Mouse (Mus musculus) G1E (cell line): ENCODE results near the gene Hnrnpul2. TPM values are rescaled to one million over a fixed set of nuclear protein-coding genes. Genes with fewer than 3 reads are reported as not detected.

Experiments
- ATAC-seq: 2 replicates; pipeline ENCODE4 v1.8.0; 2016; ENCODE audit warnings: mild to moderate bottlenecking; ENCODE audit not compliant: insufficient number of reproducible peaks, poor library complexity, low FRiP score, severe bottlenecking; ENCODE audit errors: extremely low read depth
- DNase-seq: peaks from one replicate; pipeline ENCODE4 v3.0.0; 2012; ENCODE audit warnings: low spot score
- H3K27me3 ChIP-seq: 2 replicates; pipeline ENCODE4 v1.6.1; 2012; ENCODE audit warnings: mild to moderate bottlenecking, low read length, inconsistent platforms; ENCODE audit not compliant: insufficient read depth
- H3K36me3 ChIP-seq: replicated peaks from 2 replicates; pipeline ENCODE3; 2012; ENCODE audit warnings: mild to moderate bottlenecking, inconsistent platforms
- H3K4me1 ChIP-seq: 2 replicates; pipeline ENCODE4 v1.6.1; 2012; ENCODE audit warnings: low read depth, low read length, inconsistent platforms, mixed read lengths; ENCODE audit not compliant: insufficient read depth
- H3K4me3 ChIP-seq: 2 replicates; pipeline ENCODE4 v1.5.1; 2012; ENCODE audit warnings: low read depth, mild to moderate bottlenecking, inconsistent platforms, low read length, moderate library complexity, mixed read lengths
- H3K9me3 ChIP-seq: replicated peaks from 2 replicates; pipeline ENCODE4 v1.6.1; 2012; ENCODE audit warnings: inconsistent platforms
- CTCF ChIP-seq: IDR thresholded peaks from 2 replicates; pipeline ENCODE4 v1.5.1; 2012; ENCODE audit warnings: low read depth, low read length, inconsistent platforms, mixed read lengths
- GATA1 ChIP-seq: IDR thresholded peaks from 2 replicates; pipeline ENCODE4 v1.6.1; 2012; ENCODE audit warnings: borderline replicate concordance, low read length, inconsistent platforms, mixed read lengths
- GATA2 ChIP-seq: IDR thresholded peaks from 2 replicates; pipeline ENCODE4 v1.6.1; 2012; ENCODE audit warnings: low read depth, low read length, inconsistent platforms, borderline replicate concordance
- POLR2AphosphoS5 ChIP-seq: IDR thresholded peaks from 2 replicates; pipeline ENCODE4 v1.6.1; 2012; ENCODE audit warnings: low read depth, low read length, inconsistent platforms; ENCODE audit not compliant: insufficient replicate concordance
- TAL1 ChIP-seq: conservative IDR thresholded peaks from 2 replicates; pipeline ENCODE4 v1.6.1; 2012; ENCODE audit warnings: low read depth, low read length, inconsistent platforms, mixed read lengths
- polyA plus RNA-seq: library from polyadenylated mRNA; stranded (reverse); fragments of >175 nt; gene quantifications from 2 replicates; pipeline ENCODE4 v1.2.3, GENCODE M21; 2012
- total RNA-seq, 2 experiments: library from RNA; stranded (forward) in 1 of 2; stranded (reverse) in 1 of 2; fragments of 200-1000 nt in 1 of 2; fragments of >200 nt in 1 of 2; fragmentation: Nextera tagmentation in 1 of 2; gene quantifications; 2 replicates each; pipeline ENCODE4 v1.2.3; 2014 to 2017

The Hnrnpul2 gene
- total and polyA plus RNA-seq, 3 experiments: 45.9 to 114 (median 82.1) TPM

DNA sequence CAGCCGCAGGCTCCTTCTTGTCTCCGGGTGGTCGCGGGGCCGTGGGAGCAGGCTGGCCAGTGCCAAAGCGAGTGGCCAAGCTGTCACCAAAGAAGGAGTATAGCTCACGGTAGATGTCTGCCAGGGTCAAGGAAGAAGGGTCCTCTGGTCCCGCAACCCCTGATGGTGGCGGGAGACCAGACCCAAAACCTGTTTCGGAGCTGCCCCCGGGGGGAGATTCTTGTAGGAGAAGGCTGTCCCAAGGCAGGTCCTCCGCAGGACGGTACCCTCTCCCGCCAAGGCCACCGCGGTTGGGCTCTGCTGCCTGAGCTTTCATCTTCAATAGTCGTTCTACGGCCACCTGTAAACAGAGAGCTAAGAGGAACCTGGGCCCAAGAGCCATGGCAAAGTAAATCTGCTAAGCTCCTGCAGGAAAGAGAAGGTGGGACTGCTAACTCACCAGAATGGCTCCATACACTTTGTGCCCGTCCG, 44.8 kb upstream of the Hnrnpul2 start:
- H3K9me3 ChIP-seq: no peaks in the 10 kb centered on the region
- no peaks in the 10 kb centered on the region for H3K27me3 ChIP-seq
- peaks cover 66% of the 10 kb centered on the region for H3K36me3 ChIP-seq
- H3K4me1 ChIP-seq: peaks cover 54% of the 10 kb centered on the region
- ATAC-seq: no peak
- TF ChIP-seq POLR2AphosphoS5: no peak
- no peak for TF ChIP-seq GATA1
- TF ChIP-seq TAL1: no peak
- TF ChIP-seq GATA2: no peak
- no peak for TF ChIP-seq CTCF
- H3K4me3 ChIP-seq: peak overlapping the region; percentile 85
- no peak for DNase-seq

- Histone ChIP-seq H3K4me1 (peaks cover 42% of the 10 kb centered on the region), H3K36me3 (peaks cover 49% of the 10 kb centered on the region), H3K27me3 (no peaks in the 10 kb centered on the region), H3K4me3 (peak within 1 kb of the TSS; percentile 84), H3K9me3 (no peaks in the 10 kb centered on the region)
- no peak for TF ChIP-seq GATA1
- no peak for TF ChIP-seq POLR2AphosphoS5
- TF ChIP-seq GATA2: no peak
- no peak for TF ChIP-seq TAL1
- peak; percentile 94 for ATAC-seq
- peak; percentile 92 for DNase-seq
Measured at GRCm38 (mm10) chr19:8786008-8786781, 33.6 kb upstream of the Hnrnpul2 start, which contains the start of gene Taf6l. Gene Taf6l, minus strand, starts transcription at chr19:8786417.

DNA sequence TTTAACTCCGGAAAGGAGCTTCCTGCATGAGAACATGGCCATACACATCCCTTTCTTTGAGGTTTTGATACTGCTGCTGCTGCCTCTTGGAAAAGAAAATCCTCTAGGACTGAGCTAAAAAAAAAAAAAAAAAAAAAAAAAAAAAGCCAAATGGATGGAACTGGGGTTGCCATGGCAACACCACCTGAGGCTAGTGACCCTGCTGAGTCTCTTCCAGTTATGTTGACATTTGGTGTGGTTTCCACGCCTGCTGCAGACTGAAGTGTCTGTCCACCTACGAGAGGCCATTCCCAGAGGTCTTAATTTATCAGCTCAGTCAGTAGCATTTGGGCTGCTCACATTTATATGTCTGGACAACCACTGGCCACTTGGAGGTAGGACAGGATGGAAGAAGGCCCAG, 31.3 kb upstream of the Hnrnpul2 start:
- ATAC-seq (no peak), DNase-seq (no peak)
- TF ChIP-seq GATA2 (no peak), TAL1 (no peak), CTCF (no peak), GATA1 (no peak), POLR2AphosphoS5 (no peak)
- H3K4me3 ChIP-seq: no peak overlapping the region
- peaks cover 45% of the 10 kb centered on the region for H3K36me3 ChIP-seq
- H3K9me3 ChIP-seq: peaks cover 5% of the 10 kb centered on the region
- H3K27me3 ChIP-seq: no peaks in the 10 kb centered on the region
- H3K4me1 ChIP-seq: peaks cover 34% of the 10 kb centered on the region

DNA sequence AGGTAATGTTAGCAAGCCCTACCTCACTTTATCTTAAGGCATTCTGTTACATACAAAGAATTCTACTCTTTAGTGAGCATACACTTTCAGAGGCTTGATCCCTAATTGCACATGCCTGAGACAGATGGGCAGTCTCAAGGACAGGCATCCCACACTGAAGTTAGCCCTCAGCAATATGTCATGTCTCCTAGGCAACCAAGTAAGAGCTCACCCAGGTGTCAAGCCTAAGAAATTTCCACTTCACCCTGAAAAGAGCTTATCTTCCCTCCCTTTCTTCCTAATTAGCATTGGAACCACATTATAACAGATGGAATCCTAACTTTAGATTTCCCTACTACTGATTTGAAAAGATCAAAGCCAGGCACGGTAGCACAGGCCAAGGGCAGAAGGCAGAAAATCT, 30.6 kb upstream of the Hnrnpul2 start:
- H3K4me1 ChIP-seq: peaks cover 28% of the 10 kb centered on the region
- no peak for TF ChIP-seq TAL1
- TF ChIP-seq POLR2AphosphoS5: no peak
- TF ChIP-seq CTCF: no peak
- TF ChIP-seq GATA2: no peak
- TF ChIP-seq GATA1: no peak
- no peak for DNase-seq
- no peak for ATAC-seq
- peaks cover 8% of the 10 kb centered on the region for H3K9me3 ChIP-seq
- H3K36me3 ChIP-seq: peaks cover 45% of the 10 kb centered on the region
- no peak overlapping the region for H3K4me3 ChIP-seq
- H3K27me3 ChIP-seq: no peaks in the 10 kb centered on the region

GRCm38 (mm10) chr19:8790171-8790570, 29.6 kb upstream of the Hnrnpul2 start:
- peaks cover 8% of the 10 kb centered on the region for H3K9me3 ChIP-seq
- TF ChIP-seq TAL1 (no peak), CTCF (no peak), GATA2 (no peak)
- ATAC-seq (no peak), DNase-seq (no peak)
- H3K36me3 ChIP-seq: peaks cover 47% of the 10 kb centered on the region
- H3K27me3 ChIP-seq: no peaks in the 10 kb centered on the region
- no peak overlapping the region for H3K4me3 ChIP-seq
- peaks cover 18% of the 10 kb centered on the region for H3K4me1 ChIP-seq

DNA sequence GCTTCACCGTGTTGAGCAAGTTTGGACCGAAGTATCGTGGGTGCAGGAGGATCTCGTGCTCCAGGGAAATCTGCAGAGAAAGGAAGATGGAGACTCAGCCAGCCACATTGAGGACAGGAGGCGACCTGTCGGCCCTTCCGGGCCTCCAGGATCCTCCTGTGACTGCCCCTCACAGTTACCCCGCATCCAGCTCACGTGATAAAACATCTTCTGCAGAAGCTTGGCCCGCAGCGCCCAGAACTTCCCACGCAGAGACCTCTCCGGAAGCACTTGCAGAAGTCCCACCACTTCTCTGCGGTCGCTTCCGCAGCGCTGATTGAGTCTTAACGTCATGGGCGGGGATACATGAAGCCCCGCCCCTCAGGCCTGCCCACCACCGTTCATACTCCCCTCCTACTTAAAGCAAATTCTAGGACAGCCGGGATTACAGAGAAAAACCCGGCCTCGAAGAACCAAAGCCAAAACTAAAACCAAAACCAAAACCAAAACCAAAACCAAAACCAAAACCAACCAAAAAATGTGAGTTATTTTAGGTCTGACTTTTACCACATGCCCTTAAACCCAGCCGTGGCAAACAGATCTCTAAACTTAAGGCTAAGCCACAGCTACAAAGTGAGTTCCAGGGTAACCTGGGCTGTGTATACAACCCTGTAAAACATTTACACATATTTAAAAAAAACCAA, 21.4 kb upstream of the Hnrnpul2 start, which contains the start of gene Polr2g:
Polr2g (minus strand) TSS at position 314 of the 683 bp plus-strand sequence.
- ATAC-seq (peak; percentile 57), DNase-seq (peak; percentile 48)
- peak within 1 kb of the TSS; percentile 85 for H3K4me3 ChIP-seq
- peaks cover 44% of the 10 kb centered on the region for H3K4me1 ChIP-seq
- peaks cover 4% of the 10 kb centered on the region for H3K9me3 ChIP-seq
- TF ChIP-seq GATA2 (no peak), GATA1 (no peak), POLR2AphosphoS5 (0 out of 2 replicates have a peak, but pooled peaks have one; percentile 32), TAL1 (no peak), CTCF (no peak)
- H3K27me3 ChIP-seq: no peaks in the 10 kb centered on the region
- H3K36me3 ChIP-seq: peaks cover 38% of the 10 kb centered on the region
